Mouse (Mus musculus): ENCODE measurements around the gene Atg2a. TPM values are rescaled to one million over a fixed set of nuclear protein-coding genes. Genes with fewer than 3 reads are reported as not detected.

Atg2a gene
- total and polyA plus RNA-seq, 2 experiments from 2014 or later: 5.6 to 24.5 TPM

DNA sequence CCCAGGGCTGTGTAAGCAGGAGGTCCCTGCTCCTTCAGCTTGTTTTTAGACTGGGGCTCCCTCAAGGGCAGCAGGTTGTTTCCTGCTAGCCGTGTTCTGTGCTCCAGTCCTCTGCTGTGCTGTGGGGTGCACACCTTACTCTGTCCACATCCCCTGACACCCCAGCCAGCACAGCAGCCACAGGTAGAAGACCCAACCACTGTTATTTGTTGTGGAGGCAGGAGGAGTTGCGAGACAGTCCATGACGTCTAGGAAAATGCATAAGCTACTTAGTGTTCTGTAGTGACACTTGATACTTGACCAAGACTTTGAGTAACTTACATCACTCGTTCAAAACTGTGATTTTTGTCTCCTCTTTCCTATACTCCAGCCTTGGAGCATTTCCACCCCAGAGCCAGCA, 57.5 kb downstream of the Atg2a start:
- no peaks in the 10 kb centered on the region for H3K27me3 ChIP-seq (ENCODE audit: control insufficient read depth, insufficient read depth, low read length)
- peak overlapping the region; percentile 87 for H3K27ac ChIP-seq (ENCODE audit: low read depth)
- TF ChIP-seq EP300 (IDR thresholded peaks at IDR 0.05; ENCODE audit: low read depth) (no peak), CTCF (IDR thresholded peaks at IDR 0.05; ENCODE audit: low read depth) (no peak)
- no peak overlapping the region for H3K9ac ChIP-seq (replicated peaks; ENCODE audit: low read depth, low read length)
- H3K4me1 ChIP-seq (ENCODE audit: control insufficient read depth, insufficient read depth): peaks cover 11% of the 10 kb centered on the region; the same call in 1 of the 2 replicates
- H3K36me3 ChIP-seq (replicated peaks; ENCODE audit: control insufficient read depth, insufficient read depth, low read length): peaks cover 61% of the 10 kb centered on the region
- WGBS: 62% methylated on average over 4 of the region's 4 CpGs
- H3K4me2 ChIP-seq (ENCODE audit: low read depth, low read length): no peak overlapping the region
- no peaks in the 10 kb centered on the region for H3K9me3 ChIP-seq (replicated peaks; ENCODE audit: control insufficient read depth, low read length)
- ATAC-seq (ENCODE audit: insufficient read depth, low read depth) (no peak), DNase-seq (ENCODE audit: low spot score) (no peak)
- H3K4me3 ChIP-seq (ENCODE audit: low read depth, low read length): no peak overlapping the region

DNA sequence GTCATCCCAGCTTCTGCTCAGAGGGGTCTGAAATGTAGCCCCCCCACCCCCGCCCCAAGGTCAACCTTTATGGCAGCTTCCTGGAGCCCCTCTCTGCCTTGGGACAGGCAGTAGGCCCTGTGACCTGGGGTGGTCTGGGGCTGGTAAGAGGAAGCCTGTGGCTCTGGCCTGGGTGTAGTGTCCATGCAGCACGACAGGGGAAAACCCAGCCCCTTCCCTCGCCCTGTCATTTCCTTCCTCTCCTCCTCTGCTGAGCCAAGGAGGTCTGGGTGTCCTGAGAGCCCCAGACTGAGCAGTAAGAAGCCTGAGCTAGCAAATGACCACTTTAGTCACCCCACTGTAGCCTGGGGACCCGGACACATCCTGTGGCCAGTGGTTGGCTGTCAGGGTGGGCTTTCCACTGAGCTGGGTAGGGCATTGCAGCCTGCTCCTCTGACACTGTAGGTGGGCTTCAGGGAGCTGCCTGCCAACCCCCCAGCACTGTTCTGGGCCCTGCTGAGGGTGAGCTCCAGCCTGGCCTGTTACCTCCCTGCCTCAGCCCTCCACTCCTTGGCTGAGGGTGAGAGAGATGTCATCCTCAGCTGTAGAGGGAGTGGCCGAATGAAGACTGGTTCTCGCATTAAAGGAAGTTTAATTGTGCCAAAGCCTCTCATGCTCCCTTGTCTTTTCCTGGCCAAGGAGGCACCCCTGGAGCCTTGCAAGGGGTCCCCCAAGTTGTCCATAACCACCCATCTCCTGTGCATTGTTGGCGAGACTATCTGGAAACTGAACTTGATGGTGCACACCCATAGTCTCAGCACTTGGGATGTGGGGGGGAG, 58.2 kb downstream of the Atg2a start:
- Histone ChIP-seq H3K36me3 (replicated peaks; ENCODE audit: control insufficient read depth, insufficient read depth, low read length) (peaks cover 54% of the 10 kb centered on the region), H3K9me3 (replicated peaks; ENCODE audit: control insufficient read depth, low read length) (no peaks in the 10 kb centered on the region), H3K27ac (ENCODE audit: low read depth) (peak overlapping the region; percentile 87), H3K4me2 (ENCODE audit: low read depth, low read length) (no peak overlapping the region), H3K27me3 (ENCODE audit: control insufficient read depth, insufficient read depth, low read length) (no peaks in the 10 kb centered on the region), H3K9ac (replicated peaks; ENCODE audit: low read depth, low read length) (no peak overlapping the region), H3K4me3 (ENCODE audit: low read depth, low read length) (no peak overlapping the region), H3K4me1 (ENCODE audit: control insufficient read depth, insufficient read depth) (peaks cover 11% of the 10 kb centered on the region; the same call in 1 of the 2 replicates)
- TF ChIP-seq CTCF (IDR thresholded peaks at IDR 0.05; ENCODE audit: low read depth) (no peak), EP300 (IDR thresholded peaks at IDR 0.05; ENCODE audit: low read depth) (no peak)
- WGBS: 72% methylated on average over 7 of the region's 7 CpGs
- ATAC-seq (ENCODE audit: insufficient read depth, low read depth) (peak; percentile 39; the same call in 1 of the 2 replicates), DNase-seq (ENCODE audit: low spot score) (no peak)

DNA sequence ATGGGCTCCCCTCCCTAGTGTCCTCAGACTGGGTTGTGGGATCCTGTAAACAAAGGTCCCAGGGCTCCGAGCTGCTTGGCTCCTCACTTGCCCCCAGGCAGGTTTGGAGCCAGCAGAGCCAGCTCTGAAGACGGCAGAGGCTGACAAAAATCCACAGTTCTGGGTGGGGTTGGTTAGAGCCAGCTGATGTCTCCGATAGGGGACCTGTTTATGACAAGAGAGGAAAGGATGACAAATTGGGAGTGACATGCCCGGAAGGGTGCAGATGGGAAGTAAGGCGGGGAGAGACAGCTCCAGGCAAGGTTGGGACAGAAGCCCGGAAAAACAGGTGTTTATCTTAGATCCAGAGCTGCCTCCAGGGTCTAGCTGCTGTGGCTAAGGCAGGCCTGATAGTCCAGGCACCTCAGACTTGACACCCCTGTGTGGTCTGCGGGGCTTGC, 59.0 kb downstream of the Atg2a start:
- 46% methylated on average over 7 of the region's 7 CpGs for WGBS
- H3K36me3 ChIP-seq (replicated peaks; ENCODE audit: control insufficient read depth, insufficient read depth, low read length): peaks cover 46% of the 10 kb centered on the region
- no peak overlapping the region for H3K4me3 ChIP-seq (ENCODE audit: low read depth, low read length)
- no peaks in the 10 kb centered on the region for H3K27me3 ChIP-seq (ENCODE audit: control insufficient read depth, insufficient read depth, low read length)
- TF ChIP-seq CTCF (IDR thresholded peaks at IDR 0.05; ENCODE audit: low read depth) (no peak), EP300 (IDR thresholded peaks at IDR 0.05; ENCODE audit: low read depth) (peak; percentile 56; the same call in 1 of the 2 replicates)
- peaks cover 11% of the 10 kb centered on the region; the same call in 1 of the 2 replicates for H3K4me1 ChIP-seq (ENCODE audit: control insufficient read depth, insufficient read depth)
- no peaks in the 10 kb centered on the region for H3K9me3 ChIP-seq (replicated peaks; ENCODE audit: control insufficient read depth, low read length)
- no peak overlapping the region for H3K9ac ChIP-seq (replicated peaks; ENCODE audit: low read depth, low read length)
- DNase-seq (ENCODE audit: low spot score): peak; percentile 47
- no peak for ATAC-seq (ENCODE audit: insufficient read depth, low read depth)
- H3K27ac ChIP-seq (ENCODE audit: low read depth): peak overlapping the region; percentile 87
- no peak overlapping the region for H3K4me2 ChIP-seq (ENCODE audit: low read depth, low read length)

DNA sequence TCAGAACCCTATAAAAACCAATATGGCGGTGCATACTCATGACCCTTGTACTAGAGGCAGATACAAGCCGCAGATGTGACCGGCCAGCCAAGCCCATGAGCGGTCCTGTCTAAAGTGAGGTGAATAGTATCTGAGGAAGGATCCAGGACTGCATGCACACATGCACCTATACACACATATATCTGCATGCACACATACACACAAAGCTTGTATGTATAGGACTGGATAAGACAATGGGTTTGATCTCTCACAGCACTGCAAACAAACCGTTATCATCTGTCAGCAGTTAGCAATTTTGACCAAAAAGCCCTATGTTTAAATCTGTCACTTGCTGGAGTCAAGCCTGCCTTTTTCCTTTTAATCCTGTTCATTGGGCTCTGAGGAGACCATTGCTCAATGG, 60.6 kb downstream of the Atg2a start:
- ATAC-seq (ENCODE audit: insufficient read depth, low read depth) (no peak), DNase-seq (ENCODE audit: low spot score) (no peak)
- Histone ChIP-seq H3K27ac (ENCODE audit: low read depth) (peak overlapping the region; percentile 58), H3K9me3 (replicated peaks; ENCODE audit: control insufficient read depth, low read length) (no peaks in the 10 kb centered on the region), H3K27me3 (ENCODE audit: control insufficient read depth, insufficient read depth, low read length) (no peaks in the 10 kb centered on the region), H3K4me1 (ENCODE audit: control insufficient read depth, insufficient read depth) (peaks cover 11% of the 10 kb centered on the region; the same call in 1 of the 2 replicates), H3K4me3 (ENCODE audit: low read depth, low read length) (no peak overlapping the region), H3K36me3 (replicated peaks; ENCODE audit: control insufficient read depth, insufficient read depth, low read length) (peaks cover 30% of the 10 kb centered on the region), H3K9ac (replicated peaks; ENCODE audit: low read depth, low read length) (no peak overlapping the region), H3K4me2 (ENCODE audit: low read depth, low read length) (no peak overlapping the region)
- TF ChIP-seq CTCF (IDR thresholded peaks at IDR 0.05; ENCODE audit: low read depth): no peak
- no peak for TF ChIP-seq EP300 (IDR thresholded peaks at IDR 0.05; ENCODE audit: low read depth)
- WGBS: 85% methylated on average over 5 of the region's 5 CpGs

DNA sequence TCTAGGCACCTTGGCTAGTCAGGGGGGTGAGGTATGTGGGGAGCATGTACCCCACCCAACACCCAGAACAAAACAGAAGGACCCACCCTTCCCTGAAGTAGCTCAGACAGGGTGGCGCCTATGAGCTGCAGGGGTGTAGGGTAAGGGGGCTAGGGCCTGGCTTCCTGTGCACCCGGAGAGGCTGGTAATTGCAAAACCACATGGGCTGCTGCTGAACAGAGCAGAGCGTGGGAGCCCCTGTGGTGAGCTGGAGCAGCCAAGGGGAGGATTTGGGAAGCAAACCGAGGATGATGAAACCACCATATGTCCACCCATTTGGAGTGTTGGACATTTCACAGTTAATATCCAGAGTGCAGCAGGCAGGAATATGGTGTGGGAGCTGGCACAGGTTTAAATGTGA, 61.1 kb downstream of the Atg2a start:
- peak; percentile 41 for DNase-seq (ENCODE audit: low spot score)
- Histone ChIP-seq H3K36me3 (replicated peaks; ENCODE audit: control insufficient read depth, insufficient read depth, low read length) (peaks cover 25% of the 10 kb centered on the region), H3K4me1 (ENCODE audit: control insufficient read depth, insufficient read depth) (peaks cover 11% of the 10 kb centered on the region; the same call in 1 of the 2 replicates), H3K27ac (ENCODE audit: low read depth) (peak overlapping the region; percentile 58), H3K27me3 (ENCODE audit: control insufficient read depth, insufficient read depth, low read length) (no peaks in the 10 kb centered on the region), H3K4me2 (ENCODE audit: low read depth, low read length) (no peak overlapping the region), H3K9ac (replicated peaks; ENCODE audit: low read depth, low read length) (no peak overlapping the region), H3K9me3 (replicated peaks; ENCODE audit: control insufficient read depth, low read length) (no peaks in the 10 kb centered on the region), H3K4me3 (ENCODE audit: low read depth, low read length) (no peak overlapping the region)
- TF ChIP-seq CTCF (IDR thresholded peaks at IDR 0.05; ENCODE audit: low read depth): no peak
- peak; percentile 82 for TF ChIP-seq EP300 (IDR thresholded peaks at IDR 0.05; ENCODE audit: low read depth)
- ATAC-seq (ENCODE audit: insufficient read depth, low read depth): no peak
- 36% methylated on average over 4 of the region's 4 CpGs for WGBS

Data from heart, postnatal 0 days (tissue).